Mouse (Mus musculus): ENCODE results near the gene Dcbld2.

Dcbld2 gene

DNA sequence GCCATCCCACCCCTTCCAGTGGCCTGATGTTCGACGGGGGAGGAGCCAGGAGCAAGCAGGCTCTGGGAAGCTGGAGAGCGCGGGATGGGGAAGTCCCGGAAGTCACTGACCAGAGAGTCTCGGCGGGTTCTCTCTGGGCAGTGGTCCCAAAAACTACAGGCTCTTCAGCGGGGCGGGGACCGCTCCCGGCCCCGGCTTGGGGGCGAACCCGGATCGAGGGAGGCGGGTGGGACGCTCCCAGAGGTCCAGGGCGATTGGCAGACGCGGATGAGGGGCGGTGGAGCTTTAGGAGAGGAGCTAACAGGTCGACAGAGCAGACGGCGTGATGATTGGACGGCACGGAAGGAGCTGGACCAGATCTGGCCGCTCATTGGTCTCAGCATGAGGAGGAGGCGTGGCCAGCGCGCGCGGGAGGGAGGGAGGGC is at the start of gene Dcbld2:
TSS of gene Dcbld2 (plus strand) at position 382 of the 425 bp plus-strand sequence.
- peak; percentile 97 for DNase-seq (ENCODE audit: low spot score in 2 of 2)

DNA sequence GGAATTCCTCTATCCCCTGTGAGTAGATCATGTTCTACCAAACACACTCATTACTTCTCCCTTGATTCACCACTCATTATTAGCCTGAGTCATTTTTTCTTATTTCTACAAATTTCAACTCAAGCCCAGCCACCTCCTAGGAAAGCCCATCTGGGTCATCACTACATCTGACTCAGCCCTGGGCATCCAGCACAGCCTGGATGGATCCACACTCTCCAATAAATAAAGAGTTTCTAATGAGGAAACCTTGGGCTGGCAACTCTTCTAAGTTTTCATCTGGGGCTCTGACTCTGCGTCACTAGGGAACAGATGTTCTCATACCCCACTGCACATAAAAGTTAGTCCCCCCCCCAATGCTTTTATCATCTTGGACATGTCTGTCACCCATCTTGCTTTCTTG is 31.1 kb upstream of the Dcbld2 start:
- no peak for DNase-seq (ENCODE audit: low spot score in 2 of 2)

DNA sequence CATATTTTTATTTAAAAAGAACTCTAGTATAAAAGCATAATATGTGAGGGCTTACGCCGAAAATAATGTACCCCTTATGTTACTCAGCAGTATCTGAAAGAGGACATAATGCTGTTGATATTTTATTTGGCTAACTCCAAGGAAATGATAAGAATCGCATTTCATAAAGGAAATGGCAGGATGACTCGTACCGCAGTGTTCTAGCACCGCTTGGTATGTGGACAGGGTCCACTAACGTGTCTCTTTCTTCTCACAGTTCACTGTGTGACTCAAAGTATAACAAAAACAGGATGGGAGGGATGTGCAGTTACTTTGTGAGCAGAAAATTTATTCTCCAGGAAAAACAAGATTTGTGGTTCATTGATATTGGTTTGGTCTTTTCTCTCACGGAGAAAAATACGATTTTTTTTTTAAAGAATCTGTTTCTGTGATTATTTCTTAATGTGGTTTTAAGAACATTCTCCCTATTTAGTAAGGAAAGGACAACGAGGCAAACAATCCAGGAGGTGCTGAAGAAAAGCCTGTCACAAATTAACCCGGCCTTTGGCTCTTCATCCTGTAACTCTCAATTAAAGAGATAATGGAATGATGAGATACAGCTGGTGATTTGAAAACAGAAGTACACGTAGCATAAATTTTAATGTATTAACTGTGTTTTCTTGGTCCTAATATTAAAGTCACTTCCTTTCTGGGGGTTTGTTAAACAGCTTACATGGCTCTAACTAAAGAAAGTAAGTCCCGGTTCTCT is 30.3 kb upstream of the Dcbld2 start:
- DNase-seq (ENCODE audit: low spot score in 2 of 2): no peak

DNA sequence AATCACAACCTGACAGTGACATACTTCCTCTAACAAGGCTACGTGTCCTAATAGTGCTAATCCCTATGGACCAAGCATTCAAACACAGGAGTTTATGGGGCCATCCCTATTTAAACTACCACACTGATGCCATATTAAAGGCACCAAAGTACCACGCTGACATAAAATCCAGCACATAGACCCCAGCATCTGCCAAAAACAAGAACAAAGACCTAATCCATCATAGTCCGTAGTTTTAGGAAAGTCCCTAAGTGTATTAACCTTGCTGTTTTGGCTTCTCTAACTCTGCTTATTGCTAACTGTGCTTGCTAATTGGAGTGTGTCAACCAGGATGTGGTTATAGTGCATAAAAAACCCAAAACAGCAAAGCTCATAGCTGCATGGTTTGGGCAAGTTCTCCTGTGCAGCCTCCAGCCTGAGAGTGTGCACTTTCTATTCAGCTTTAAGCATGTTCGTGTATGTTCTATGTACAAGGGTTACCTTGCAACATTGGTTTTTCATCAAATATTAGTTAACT is 21.9 kb upstream of the Dcbld2 start:
- no peak for DNase-seq (ENCODE audit: low spot score in 2 of 2)

DNA sequence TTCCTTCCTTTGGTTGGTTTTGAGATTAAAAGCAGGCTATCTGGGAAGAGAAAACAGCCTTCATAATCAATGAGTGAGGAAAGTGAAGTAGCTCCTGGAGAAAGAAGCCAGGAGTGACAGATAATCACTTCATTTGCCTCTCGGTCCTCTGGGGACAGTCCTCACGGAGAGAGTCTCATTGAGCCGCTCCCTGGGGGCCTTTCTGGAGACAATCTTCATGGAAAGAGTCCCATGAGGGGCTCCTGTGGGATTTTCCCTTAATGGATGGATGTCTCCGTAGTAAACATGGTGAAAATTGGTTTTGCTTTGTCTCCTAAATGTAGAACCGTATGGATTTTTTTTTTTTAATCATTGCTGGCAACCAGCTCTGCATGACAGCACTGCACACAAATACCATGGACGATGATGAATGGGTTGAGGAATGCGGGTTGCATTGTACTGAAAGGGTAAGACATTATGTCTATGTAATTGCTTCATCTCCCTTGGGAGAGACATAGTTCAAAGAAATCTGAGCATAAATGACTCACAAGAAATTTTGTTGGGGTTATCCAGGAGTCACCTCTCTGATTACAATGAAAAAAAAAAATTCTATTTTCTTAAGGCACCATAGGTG is 19.0 kb upstream of the Dcbld2 start:
- no peak for DNase-seq (ENCODE audit: low spot score in 2 of 2)

DNA sequence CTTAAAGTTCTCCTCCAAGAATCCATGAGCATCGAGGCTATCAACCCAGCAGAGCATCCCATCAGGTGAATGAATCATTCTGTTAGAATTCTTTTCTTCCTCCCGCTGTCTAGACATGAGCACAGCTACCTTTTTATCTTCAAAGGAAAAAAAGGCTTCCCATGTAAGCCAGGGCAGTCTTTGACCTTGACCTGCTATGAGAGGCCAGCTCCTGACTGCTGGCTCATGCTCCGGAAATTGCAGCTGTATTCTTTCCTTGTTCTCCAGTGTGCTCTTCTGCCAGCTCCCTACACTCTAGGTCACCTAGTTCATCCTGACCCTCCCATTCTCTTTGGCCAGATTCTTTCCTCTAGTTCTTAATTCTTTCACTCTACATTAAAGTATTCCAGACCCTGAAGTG is 15.2 kb upstream of the Dcbld2 start:
- no peak for DNase-seq (ENCODE audit: low spot score in 2 of 2)

DNA sequence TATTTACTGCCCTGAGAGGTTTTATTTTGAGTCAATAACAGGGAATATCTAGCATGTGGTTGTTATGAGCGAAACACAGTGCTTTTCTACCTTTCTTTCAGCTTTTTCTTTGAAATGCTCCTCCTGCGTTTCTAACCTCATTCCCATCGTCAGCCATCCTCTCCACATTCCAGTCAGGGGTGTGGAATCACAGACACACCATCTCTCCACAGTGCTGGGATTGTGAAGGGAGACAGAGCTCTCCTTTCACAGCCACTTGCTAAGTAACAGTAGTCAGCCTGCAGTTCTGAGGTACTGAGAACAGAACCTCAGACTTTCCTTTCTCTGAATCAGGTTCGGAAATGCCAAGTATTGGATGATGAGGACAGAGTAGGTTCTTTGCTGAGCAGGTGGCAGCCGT is 14.1 kb upstream of the Dcbld2 start:
- no peak for DNase-seq (ENCODE audit: low spot score in 2 of 2)

DNA sequence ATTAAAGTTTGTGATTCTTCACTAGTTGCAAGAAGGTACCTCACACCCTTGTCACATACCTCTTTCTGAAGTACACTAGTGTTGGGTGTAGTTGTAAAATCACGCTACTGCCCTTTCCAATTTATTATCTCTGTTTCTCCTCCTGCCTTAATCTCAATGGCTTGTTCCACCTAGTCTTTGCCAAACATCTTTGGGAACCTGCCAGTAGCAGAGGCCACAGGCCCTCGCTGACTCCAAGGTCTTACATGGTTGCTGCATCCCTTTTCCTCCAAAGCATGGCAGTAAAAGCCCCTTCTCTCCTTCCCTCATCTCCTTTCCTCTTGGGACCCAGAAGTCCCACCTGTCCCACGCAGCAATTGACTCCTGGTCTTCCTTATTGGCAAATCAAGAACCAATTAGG is 9.6 kb upstream of the Dcbld2 start:
- DNase-seq (ENCODE audit: low spot score in 2 of 2): no peak

DNA sequence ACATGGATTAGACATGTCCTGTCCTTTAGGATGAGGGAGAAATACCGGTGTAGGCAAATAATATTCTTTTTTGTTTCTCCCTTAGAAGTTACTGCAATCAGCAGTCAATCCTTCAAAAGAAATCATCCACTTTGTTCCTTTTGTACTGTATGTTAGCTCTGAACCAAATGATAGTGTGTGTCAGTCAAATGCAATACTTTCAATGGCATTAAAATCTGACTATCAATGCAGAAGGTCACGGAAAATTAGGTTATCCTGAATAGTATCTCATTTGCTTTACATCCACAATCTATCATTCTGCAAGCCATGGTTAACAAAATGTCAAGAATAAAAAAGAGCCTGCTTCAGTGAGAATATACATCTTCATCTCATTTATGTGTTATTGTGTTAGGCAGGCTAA is 7.2 kb upstream of the Dcbld2 start:
- DNase-seq (ENCODE audit: low spot score in 2 of 2): no peak

DNA sequence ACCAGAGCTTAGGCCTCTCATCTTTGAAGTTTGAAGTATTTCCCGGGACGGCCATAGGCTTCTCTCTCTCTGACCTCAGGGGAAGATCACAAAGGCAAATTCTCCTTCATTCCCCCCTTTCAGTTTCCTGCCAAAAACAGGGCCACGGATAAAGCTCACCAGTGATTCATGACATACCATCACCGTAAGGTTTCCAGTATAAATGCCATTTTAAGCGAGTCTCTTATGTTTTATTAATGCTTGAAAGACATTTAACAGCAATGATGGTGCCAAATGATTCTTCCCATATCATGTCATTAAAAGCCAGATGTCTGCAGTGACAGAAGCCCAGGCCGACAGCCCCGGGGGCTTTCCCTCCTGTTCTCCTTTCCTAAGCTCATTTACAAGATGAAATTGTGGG is 3.6 kb upstream of the Dcbld2 start:
- no peak for DNase-seq (ENCODE audit: low spot score in 2 of 2)

DNA sequence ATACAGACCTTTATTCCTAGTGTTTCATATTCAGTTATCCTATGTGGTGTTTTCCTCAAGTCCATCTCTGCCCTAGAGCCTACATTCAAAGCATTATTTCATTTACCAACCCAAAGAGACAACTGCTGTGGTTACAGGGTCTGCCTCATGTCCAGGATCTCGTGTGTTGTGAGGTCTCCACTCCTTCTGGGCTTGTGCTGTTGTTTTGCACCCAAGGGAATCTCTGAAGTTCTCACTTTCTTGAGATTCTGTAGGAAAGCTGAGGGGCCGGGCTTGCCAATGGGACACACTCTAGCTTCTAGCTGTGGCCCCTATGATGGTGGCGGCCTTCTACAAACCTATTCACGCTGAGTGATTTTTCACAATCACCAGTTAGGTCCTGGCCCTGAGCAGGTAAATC is 3.0 kb upstream of the Dcbld2 start:
- no peak for DNase-seq (ENCODE audit: low spot score in 2 of 2)

DNA sequence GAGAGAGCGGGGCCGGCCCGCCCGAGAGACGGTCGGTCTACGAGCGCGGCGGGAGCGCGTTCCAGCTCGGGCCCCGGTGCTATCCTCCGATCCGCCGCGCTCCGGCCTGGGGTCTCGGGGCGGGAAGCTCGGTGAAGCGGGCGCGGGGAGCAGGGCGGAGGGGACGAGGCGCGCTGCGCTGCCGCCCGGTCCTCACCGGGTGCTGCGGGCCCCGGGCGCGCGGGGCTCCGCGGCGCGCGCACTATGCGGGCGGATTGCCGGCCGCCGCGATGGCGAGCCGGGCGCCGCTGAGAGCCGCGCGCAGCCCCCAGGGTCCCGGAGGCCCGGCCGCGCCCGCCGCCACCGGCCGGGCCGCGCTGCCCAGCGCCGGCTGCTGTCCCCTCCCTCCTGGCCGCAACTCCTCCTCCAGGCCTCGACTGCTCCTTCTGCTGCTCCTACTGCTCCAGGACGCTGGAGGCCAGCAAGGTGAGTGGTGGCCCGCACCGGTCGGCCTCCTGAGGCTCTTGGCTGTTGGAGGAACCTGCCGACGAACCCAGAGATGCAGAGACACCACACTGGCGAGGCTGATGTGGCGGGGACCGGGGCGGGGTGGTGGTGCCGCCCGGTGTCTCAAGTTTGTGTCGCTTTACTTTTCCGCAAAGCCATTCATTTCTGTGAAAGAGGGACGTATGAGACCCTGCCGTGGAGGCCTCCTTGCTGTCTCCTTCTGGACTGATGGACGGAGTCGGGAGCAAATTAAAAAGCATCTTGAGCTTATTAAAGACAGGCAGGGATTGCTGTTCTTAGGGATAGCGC is 441 bp downstream of the Dcbld2 start:
- peak in 1 of 2 experiments; percentile 28 for DNase-seq (ENCODE audit: low spot score in 2 of 2)

DNA sequence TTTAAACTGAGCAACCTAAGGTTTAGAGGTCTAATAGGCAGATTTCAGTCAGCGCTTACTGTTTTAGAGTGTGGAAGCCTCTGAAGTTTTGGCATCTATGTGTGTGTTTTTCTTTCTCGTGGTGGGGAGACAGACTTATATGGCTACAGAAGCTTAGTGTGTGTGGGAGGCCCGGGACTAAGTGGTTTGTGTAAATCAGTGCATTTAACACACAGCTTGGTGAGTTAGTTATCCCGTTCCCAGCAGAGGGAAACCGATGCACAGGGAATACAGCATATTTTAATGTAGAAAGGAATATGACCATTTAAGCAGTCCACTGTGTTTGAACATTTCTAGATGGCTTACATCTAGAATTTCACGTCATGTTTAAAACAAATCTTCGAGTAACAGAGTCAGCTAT is 1.6 kb downstream of the Dcbld2 start:
- DNase-seq (ENCODE audit: low spot score in 2 of 2): no peak

DNA sequence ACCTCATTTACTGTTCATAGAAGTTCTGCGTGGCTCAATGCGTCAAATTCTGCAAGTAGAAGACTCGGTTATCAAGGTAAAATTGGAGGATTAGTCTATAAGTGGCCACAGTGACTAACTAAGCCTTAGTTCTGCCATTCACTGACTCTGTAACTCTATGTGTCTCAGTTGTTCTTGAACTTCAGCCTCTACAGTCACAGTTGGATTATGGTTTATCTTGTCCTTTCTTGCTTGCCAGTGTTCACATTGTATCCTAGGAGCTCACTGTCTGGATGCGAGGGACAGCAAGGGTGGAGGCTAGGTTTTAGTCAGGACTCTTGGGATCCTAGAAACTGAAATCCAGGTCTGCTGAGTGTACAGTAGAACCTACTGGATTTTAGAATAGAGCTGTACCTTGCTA is 6.6 kb downstream of the Dcbld2 start:
- DNase-seq (ENCODE audit: low spot score in 2 of 2): no peak

DNA sequence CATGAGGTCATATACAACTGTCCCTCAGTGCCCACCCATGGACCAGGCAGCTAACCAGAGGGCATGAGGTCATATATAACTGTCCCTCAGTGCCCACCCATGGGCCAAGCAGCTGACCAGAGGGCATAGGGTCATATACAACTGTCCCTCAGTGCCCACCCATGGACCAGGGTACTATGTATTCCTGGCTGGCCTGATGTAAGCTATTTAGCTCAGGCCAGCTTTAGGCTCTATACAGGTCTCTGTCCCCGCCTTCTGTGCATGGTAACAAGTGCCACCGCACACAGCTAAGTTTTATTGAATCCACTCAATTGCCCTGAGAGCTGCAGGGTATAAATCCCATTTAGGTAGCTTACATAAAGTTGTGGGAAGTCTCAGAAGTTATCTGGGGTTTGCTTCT is 7.3 kb downstream of the Dcbld2 start:
- no peak for DNase-seq (ENCODE audit: low spot score in 2 of 2)

DNA sequence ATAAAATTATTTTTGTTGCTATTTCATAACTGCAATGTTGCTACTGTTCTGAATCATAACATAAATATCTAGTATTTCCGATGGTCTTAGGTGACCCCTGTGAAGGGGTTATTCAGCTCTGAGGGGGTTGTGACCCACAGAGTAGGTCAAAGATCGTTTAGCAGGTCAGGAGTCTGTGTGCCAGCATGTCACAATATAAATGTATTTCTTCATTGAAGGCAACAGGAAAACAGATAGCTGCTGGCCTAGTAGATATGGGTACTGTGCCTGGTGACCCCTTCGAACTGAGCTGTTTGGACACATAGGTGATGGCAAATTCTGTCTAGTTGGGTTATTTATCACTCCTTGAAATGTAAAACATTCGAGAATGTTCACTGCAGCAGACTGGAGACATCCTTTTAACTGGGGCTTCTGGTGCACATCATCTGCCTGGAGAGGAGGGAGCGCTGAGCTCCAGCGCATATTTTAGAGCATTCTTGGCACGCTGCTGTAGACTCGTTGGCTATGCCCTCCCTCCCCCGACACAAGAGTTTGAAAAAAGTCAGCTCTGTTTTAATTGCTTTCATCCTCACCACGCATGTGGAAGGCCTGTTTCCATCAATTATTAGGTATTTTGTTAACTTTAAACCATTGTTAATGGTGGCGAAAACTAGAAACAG is 13.6 kb downstream of the Dcbld2 start:
- DNase-seq (ENCODE audit: low spot score in 2 of 2): no peak

DNA sequence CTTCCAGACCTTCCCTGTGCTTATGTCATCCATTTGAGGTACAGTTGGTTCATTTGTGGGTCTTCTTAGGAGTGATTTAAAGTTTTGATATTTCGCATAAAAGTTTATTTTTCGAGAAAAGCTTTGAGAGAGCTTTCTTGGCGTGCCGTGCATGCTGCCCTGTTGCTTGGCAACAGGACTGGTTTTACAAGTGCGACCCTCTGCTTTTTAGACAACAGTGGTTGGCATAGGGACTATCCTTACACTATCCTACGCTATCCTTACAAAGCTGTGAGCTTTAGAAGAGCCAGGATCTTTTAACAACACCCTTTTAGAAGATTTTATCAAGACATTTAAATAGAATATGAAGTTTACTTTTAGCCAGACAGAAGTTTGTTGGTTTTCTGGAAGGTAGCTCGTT is 22.0 kb downstream of the Dcbld2 start:
- no peak for DNase-seq (ENCODE audit: low spot score in 2 of 2)

DNA sequence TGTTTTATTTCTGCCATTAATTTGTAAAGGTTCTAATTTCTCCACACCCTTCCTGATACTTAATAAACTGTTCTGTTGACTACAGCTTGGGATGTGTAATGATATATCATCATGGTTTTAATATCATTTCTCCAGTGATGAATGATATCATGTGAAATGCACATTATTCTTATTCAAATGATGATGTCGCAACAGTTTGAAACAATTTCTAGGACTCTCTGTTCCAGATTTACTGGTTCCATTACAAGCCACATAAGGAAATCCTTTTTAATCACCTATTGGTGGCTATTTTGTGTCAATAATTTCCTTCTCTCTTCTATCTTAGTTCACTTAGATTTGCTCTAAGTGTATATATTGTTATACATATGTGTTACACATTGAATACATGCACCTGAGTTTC is 24.1 kb downstream of the Dcbld2 start:
- DNase-seq (ENCODE audit: low spot score in 2 of 2): no peak

DNA sequence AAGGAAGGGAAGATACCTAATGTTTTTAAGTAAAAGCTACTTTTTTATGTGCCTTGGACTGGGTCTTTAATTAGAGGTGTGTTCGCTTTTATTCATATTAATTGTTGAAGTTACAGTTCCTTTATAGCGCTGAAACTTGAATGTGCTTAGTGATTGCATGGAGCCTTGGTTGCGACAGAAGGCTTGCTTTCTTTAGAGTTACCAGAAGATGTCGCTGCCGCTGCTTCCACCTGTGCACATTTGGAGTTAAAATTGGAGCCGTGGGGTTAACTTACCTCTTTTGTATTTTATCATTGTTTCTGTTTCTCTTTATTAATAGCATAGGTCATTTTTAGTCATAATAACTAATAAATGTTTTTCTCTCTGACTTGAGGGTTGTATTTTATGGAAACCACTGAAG is 36.5 kb downstream of the Dcbld2 start:
- DNase-seq (ENCODE audit: low spot score in 2 of 2): no peak

DNA sequence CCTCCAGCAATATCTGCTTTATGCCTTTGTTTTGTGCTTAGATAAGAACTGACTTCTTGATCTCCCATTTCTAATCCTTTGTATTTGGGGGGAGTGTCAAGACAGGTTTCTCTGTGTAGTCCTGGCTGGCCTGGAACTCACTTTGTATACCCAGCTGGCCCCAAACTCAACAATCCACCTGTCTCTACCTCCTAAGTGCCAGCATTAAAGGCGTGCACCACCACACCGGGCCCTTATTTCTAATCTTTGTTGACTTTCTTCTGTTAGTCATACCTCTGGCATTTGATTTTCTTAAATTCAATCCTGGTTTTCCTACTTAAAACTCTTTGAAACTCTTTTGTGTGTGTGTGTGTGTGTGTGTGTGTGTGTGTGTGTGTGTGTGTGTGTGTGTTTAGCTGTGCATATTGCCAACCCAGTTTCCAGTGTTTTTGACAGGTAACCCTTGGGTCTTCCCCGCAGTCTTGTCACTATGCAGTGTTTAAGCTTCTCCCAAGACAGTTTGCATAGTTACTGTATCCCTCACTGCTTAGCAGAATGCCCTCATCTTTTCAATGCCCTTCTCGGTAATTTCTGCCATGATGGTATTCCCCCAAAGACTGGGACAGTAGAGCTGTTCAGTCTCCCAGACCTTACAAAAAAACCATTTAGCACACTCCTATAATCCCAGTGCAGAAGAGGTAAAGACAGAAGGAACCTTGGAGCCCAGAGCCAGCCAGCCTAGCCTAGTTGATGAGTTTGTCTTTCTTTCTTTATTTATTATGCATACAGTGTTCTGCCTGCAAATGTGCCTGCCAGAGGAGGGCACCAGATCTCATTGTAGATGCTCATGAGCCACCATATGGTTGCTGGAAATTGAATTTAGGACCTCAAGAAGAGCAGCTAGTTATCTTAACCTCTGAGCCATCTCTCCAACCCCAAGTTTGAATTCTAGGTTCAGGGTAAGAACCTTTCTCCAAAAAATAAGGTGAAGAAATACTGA is 38.3 kb downstream of the Dcbld2 start:
- no peak for DNase-seq (ENCODE audit: low spot score in 2 of 2)

DNA sequence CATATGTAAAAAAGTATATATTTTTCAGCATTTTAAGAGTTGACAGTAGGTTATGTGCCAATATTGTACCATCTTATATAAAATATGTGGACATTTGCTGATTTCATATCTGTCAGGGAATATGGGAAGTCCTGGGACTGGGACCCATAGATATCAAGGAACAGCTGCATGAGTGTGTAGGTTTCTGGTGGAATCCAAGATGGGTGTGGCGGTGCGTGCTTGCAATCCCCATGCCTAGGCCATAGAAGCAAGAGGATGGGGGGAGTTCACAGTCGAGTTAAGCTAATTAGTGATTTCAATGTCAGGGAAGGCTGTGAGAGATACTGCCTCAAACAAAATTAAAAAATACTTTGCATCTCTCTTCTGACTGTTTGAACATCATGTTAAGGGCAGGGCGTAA is 40.8 kb downstream of the Dcbld2 start:
- no peak for DNase-seq (ENCODE audit: low spot score in 2 of 2)

Measured in frontal cortex, postnatal 10 days (tissue).